Mouse (Mus musculus): Measurements from ENCODE around the gene Kcnh7.
"Not testable (repeated sequence)": the region's sequence is repeated elsewhere in the genome, so short reads cannot be mapped to it uniquely, and the experiment has no call there.

Gene Kcnh7

DNA sequence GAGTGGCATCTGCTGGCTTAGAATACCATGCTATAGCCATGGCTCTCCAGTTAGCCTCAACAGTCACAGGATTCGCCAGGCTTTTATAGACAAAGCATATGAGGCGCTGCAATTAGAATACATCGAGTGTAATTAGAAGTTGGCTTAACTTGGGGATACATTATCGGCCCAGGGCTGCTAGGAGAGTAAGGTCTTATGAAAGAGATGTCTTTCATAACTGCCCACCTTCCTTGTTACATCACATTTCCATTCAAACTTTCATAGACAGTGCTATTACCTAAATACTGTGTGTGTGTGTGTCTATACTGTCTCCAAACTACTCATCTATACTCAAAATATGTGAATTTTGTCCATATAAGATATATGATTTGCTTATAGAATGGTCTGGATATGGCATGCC, 468.8 kb downstream of the Kcnh7 start:
- no peak for DNase-seq

GRCm38 (mm10) chr2:62714362-62714761, 469.7 kb downstream of the Kcnh7 start:
- not testable (repeated sequence) for DNase-seq

DNA sequence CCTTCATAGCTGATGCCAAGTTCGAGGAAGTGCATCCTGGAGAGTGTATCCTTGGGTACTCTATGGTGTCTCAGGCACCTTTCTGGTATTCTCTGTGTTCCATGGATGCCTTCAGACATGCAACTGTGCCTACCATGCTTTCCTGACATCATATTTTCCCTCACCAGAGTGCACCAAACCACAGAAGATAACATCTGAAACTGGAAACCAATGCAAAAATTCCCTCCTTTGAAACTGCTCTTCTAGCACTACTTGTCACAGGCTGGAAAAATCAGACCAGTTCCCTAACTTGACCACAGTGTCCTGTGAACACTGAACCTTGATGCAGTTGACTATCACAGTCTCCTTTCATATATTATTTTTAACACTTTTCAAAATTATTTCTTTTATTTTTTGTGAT, 474.5 kb downstream of the Kcnh7 start:
- no peak for DNase-seq

DNA sequence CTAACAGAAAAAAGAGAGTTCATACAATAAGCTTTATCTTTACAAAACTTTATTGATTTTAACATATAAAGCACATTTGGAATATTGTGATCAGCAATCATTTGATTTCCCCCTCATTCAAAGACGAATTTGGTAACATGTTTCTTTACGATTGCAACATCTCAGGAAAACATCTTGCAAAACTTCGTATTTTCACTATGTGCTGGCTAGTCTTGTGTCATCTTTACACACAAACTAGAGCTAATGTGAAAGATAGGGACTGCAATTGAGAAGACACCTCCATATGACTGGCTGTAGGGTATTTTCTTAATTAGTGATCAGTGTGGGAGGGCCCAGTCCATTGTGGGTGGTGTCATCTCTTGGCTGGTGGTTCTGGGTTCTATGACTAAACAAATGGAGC, 477.8 kb downstream of the Kcnh7 start:
- no peak for DNase-seq

DNA sequence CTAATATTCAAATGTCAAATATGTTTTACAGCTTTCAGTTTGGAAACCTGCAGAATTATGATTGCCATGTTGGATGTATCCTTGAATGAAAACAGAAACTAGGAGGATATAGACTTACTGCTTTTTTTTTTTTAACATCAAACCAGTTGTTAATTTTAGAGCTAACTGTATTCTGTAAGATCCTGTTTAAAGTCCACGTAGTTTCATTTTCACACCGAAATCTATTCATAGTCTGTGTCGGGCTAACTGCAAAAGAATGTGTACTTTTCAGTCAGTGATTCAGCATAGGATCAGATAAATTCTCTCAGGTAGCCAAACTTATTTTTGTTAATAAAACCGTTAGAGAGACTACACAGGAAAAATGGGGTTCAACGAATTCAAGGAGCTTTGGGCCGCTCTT, 498.2 kb downstream of the Kcnh7 start:
- no peak for DNase-seq

GRCm38 (mm10) chr2:62684989-62685595, 499.0 kb downstream of the Kcnh7 start:
- DNase-seq: no peak

DNA sequence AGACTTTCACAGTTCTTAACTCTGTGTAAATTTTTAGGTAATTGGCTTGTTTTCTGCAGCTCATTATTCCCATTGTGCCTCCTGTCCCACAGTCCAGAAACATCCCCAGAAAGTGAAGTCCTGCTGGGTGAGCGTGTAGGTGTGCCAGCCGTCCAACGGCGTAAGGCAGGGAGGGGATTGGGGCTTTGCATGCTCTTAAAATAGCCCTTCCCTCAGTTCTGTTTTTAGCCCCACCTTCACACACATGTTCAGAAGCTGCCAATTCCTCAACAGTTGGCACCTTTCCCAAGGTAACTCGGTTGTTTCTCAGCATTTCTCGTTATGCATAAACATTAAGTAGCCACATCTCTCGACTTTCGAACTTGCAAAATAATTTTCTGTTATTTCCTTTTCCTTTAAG, 502.4 kb downstream of the Kcnh7 start:
- DNase-seq: no peak

DNA sequence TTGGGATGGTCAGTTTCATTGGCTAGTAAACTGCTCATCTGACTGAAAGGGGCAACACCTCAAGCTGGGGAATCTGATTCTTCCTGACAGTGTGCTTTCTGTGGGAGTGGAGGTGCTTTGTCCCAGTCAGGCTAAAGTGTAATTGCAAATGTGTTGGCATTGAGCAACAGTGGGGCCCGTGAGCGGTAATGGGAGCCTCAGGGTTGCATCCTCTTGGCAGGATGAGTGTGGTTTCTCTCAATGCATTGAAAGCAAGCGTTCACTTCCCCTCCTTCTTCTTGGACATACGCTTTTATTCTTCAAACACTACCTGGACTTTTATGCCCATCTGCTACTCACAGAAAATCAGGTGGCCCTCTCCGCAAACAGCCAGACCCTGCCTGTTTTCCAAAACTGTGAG, 511.3 kb downstream of the Kcnh7 start:
- no peak for DNase-seq

DNA sequence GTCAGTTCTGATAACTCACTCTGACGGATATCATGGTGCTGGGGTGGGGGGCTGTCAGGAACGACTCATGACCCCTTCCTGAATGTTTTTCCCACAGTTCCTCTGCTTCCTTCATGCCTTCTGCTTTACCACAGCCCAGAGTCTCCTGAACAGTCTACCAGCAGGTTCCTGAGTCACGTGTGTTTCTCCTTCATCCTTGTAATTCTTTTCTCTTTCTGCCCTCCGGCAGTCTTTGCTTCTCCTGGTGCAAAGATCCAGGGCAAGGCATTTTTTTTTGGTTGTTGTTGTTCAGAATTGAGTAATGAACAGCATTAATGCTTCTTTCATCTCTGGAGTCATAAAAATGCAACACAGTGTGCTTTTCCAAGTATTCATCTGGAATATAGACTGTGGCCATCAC, 513.3 kb downstream of the Kcnh7 start:
- peak in 1 of 2 experiments; percentile 22 for DNase-seq

GRCm38 (mm10) chr2:62670301-62670700, 513.8 kb downstream of the Kcnh7 start:
- DNase-seq: no peak

DNA sequence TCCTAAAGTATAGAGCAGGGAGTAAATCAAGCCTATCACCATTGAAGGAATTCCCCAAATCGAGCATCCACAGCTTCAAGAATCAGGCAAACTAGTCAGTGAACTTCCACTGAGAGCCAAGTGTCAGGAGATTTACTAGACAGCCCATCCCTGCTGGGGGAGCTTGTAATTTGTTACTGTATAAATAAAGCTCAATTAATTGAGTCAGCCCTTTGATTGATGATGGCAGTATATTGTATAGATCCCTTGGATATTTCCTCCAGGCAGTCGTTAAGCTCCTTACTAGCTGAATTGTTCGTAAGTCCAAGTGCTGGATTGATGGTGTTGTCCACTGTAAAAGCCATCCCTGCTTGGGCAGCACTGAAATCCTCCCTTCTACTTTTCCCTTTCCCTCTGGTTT, 514.2 kb downstream of the Kcnh7 start:
- DNase-seq: no peak

GRCm38 (mm10) chr2:62665536-62665935, 518.6 kb downstream of the Kcnh7 start:
- peak; percentile 17 to 50 for DNase-seq

- DNase-seq: no peak
Measured at GRCm38 (mm10) chr2:62664839-62665238, 519.2 kb downstream of the Kcnh7 start.

DNA sequence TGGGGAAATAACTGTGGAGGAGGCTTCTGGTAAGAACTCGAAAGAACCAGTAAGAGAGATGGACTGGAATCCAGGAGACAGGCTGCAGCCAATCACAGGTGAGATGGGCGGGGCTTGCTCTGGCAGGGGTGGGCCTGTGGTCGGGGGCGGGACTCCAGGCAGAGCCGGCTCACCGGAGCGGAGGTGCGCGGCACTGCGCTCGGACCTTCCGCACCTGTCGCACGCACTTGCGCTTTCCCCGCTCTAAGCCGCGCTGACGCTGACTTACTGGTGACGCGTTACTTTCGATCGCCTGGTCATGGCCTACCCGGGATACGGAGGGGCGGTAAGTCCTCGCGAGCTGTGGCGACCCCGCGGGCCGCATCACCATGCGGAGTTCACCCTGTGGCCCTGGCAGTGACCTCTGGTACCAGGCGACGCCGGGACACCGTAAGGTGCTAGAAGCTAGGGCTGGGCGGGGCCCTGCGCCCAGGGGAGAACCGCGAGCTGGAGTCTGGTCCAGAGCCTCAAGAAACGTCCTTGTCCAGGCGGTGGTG, 519.9 kb downstream of the Kcnh7 start, which contains the start of gene Gca:
TSS of gene Gca (plus strand) at position 151 of the 536 bp plus-strand sequence.
- peak; percentile 82 to 85 for DNase-seq

DNA sequence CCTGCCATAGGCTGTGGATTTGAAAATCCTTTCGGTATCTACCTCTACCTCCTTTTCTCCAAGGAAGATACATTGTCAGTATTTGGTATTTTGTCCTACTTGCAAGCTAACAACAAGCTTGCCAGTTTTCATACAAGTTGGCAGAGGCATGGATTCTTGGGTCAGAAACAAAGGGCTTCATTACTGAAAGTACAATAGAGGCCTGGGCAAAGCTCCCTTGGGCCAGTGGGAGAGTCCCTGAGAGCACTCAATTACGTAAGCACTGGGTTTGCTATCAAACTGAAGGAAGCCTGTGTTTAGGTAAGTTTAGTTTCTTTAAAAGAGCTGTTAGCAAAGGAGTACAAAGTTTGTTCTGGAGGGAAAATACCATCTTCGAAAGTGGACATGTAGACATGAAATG, 521.5 kb downstream of the Kcnh7 start:
- no peak for DNase-seq

DNA sequence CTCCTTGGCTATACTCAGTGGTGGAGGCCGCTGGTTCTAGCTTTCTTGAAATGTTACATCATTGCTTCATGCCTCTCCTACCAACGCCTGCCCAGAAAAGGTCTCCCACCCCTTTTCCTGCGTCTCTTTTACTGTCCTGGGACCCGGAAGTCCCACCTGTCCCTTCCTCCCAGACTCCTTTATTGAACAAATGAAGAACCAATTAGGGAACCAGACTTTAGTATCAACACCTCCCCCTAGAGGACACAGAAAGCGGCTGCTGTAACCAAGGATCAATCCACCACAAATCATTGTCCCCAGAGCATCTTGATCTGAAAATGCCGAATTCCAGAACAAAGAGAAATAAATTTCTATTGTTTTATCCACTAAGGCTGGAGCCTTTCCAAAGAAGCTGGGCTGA, 523.5 kb downstream of the Kcnh7 start:
- DNase-seq: no peak

DNA sequence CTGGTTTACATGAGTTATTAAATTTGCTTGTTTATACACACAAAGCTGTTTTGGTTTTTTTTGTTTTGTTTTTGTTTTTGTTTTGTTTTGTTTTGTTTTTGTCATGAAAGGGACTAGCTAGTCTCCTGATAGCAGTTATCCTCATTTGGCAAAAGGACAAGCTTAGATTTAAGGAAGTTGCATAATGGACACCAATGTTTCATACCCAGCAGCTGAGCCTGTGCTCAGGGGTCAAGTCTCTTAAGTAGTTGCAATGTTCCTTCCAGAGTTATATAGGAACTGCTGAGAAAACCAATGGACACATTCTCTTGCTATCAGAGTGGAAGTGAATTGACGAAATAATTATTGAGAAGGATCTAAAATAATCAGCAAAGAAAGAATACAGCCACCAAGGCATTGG, 528.0 kb downstream of the Kcnh7 start:
- DNase-seq: no peak

- DNase-seq: peak; percentile 44 to 73
Measured at GRCm38 (mm10) chr2:62654519-62655338, 529.4 kb downstream of the Kcnh7 start.

DNA sequence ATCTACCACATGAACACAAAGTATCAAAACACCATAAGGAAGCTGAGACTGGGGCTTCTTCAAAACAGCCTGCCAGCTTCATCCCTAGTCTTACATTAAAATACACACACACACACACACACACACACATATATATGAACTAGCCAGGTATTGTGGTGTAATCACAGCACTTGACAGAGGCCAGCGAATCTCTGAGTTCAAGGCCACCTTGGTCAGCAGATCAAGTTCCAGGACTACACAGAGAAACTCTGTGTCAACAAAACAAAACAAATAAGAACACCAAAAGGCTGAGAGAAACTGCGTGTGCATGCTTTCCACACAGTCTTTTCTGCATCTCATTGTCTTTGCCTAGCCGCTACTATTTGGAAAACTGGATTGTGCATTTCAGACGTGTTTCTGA, 531.6 kb downstream of the Kcnh7 start:
- no peak for DNase-seq

DNA sequence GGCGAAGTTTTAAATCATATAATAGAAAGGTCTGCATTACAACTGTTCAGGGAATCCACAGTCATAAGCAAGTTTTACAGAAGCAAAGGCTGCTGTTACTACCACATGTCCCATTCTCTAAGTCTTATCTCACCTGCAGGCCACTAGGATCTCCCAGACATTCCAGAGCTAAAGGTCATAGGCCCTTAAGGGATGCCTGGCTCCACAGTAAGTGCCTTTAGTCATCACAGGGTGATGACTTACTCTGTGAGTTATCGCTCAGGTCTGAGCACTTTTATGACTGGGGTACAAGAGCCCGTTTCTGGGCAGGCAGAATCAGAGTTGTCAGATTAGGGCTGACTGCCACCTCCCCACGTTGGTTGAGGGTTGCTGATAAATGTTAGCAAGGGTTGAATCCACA, 532.2 kb downstream of the Kcnh7 start:
- no peak for DNase-seq

DNA sequence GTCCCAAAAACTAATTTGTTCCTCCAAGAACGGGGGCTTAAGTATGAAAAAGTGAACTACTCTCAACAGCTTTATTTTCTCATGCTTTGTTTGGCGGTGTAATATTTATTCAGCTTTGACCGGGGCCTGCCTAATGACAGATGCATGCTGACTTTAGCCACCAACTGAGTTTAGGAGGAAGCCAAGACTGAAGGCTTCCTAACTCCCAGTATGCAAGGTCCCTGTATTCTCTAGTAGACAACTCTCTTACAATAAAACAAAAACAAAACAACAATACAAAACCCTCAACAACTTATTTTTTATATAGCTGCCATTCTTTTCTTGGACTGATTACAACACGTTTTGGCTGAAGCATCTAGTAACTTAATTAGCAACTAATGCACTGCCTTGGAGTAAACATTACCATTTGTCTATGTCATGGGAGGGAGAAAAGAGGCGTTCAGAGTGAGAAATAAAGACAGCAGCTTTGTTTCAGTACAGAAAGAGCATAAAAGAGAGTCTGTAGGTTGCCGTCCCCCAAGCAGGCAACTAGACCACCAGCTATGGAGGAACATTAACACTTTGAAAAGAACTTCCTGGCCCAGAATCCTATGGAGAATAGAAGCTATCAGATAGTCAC, 537.3 kb downstream of the Kcnh7 start:
- DNase-seq: no peak

GRCm38 (mm10) chr2:62646014-62646645, 538.0 kb downstream of the Kcnh7 start, which contains the start of gene Ifih1:
Ifih1 (minus strand) TSS chr2:62646255.
- DNase-seq: peak; percentile 61 to 65

DNA sequence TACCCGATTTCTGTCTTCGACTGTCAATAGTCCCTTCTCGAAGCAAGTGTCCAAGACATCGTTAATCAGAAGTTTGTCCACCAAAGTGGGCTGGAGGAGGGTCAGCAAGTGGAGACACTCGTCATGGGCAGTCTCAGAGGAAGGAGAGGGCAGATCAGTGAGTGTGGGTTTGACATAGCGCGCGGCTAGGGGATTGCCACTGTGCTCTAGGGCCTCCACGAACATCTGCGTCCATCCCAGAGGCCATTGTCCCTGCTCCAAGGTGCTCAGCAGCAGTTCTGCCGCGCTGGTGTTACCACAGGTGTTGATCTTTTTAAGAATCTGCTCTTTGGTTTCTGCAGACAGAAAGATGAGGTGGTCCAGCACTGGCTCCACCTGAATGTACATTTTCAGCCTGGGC, 538.6 kb downstream of the Kcnh7 start:
- peak in 1 of 2 experiments; percentile 13 for DNase-seq

Data from kidney, adult 8-10 months (tissue).